Comparison of ENCODE assay signal across 7 mouse cellular contexts in the genomic region with DNA sequence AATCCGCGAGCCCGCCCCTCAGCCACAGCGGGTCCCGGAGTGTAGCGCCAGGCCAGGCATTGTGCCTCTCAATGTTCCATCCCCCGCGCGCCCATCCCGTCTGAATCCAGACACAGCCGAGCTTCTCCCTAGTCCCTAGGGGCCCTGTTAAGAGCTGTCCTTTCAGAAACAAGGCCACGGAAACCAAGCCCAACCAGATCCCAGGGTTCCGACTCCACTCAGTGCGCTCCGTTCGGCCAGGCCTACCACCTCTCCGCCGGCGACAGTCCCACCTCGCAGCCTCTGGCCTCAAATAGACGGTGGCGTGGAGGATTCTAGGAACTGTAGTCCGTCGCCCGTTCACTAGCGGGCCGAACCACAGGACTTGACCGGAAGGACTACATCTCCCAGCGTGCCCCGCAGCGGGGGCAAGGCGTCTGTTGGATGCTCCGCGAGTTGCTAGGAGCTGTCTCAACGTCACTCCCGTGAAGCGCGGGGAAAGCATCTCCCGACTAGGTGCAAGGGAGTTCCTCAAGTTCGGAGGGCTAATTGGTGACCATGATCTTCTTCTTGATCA. TPM values are rescaled to one million over a fixed set of nuclear protein-coding genes. Genes with fewer than 3 reads are reported as not detected.
A peak's percentile ranks its signal among the peaks of the same experiment; 100 is the strongest.
DNase-seq lines count a peak whose midpoint lies in the region; ATAC-seq lines count a peak whose summit lies in the region.

TSS of gene Fbf1 (minus strand) at position 283 of the 556 bp plus-strand sequence.

- peak within 1 kb of the TSS; percentile 95 for H3K9ac ChIP-seq in embryonic facial prominence, embryonic 11.5 days (replicated peaks; ENCODE audit: low read length)
- H3K9ac ChIP-seq in limb, embryonic 11.5 days (ENCODE audit: low read length), result peak within 1 kb of the TSS; percentile 95
- H3K9ac ChIP-seq in midbrain, embryonic 14.5 days (replicated peaks; ENCODE audit: low read length), result peak within 1 kb of the TSS; percentile 89

- H3K9me3 ChIP-seq in embryonic facial prominence, embryonic 11.5 days (replicated peaks; ENCODE audit: control insufficient read depth, low read length), result no peaks in the 10 kb centered on the region
- no peaks in the 10 kb centered on the region for H3K9me3 ChIP-seq in limb, embryonic 11.5 days (ENCODE audit: control insufficient read depth, low read length)
- H3K9me3 ChIP-seq in midbrain, embryonic 14.5 days (ENCODE audit: control insufficient read depth, low read length), result no peaks in the 10 kb centered on the region

- no peaks in the 10 kb centered on the region for H3K27me3 ChIP-seq in embryonic facial prominence, embryonic 11.5 days (ENCODE audit: control insufficient read depth, insufficient read depth, low read length)
- no peaks in the 10 kb centered on the region for H3K27me3 ChIP-seq in limb, embryonic 11.5 days (ENCODE audit: control insufficient read depth, insufficient read depth, low read length)
- no peaks in the 10 kb centered on the region for H3K27me3 ChIP-seq in midbrain, embryonic 14.5 days (ENCODE audit: control insufficient read depth, insufficient read depth, low read length)

- H3K4me3 ChIP-seq in embryonic facial prominence, embryonic 11.5 days (ENCODE audit: low read depth, low read length), result peak within 1 kb of the TSS; percentile 81
- H3K4me3 ChIP-seq in limb, embryonic 11.5 days (ENCODE audit: low read depth, low read length), result peak within 1 kb of the TSS; percentile 79
- H3K4me3 ChIP-seq in midbrain, embryonic 14.5 days (replicated peaks; ENCODE audit: low read depth, low read length), result peak within 1 kb of the TSS; percentile 75

- peak; percentile 97 for DNase-seq in adrenal gland, postnatal 14 days
- DNase-seq in embryonic facial prominence, embryonic 11.5 days (ENCODE audit: low spot score), result peak; percentile 98
- peak; percentile 100 for DNase-seq in heart, adult 11 months
- DNase-seq in kidney, adult 18-20 months, result peak; percentile 94
- peak; percentile 97 for DNase-seq in limb, embryonic 11.5 days (ENCODE audit: low spot score)
- DNase-seq in midbrain, embryonic 14.5 days, result peak; percentile 98
- peak; percentile 87 to 92 for DNase-seq in spleen, adult 18-20 months

- peak; percentile 96 for ATAC-seq in embryonic facial prominence, embryonic 11.5 days (replicated peaks; ENCODE audit: insufficient number of reproducible peaks, low FRiP score, low TSS enrichment, low read depth)
- peak; percentile 94 for ATAC-seq in limb, embryonic 11.5 days (ENCODE audit: insufficient number of reproducible peaks, low FRiP score, low TSS enrichment, low read depth)
- ATAC-seq in midbrain, embryonic 14.5 days (ENCODE audit: low FRiP score, low TSS enrichment), result peak; percentile 93

- no peaks in the 10 kb centered on the region for H3K36me3 ChIP-seq in embryonic facial prominence, embryonic 11.5 days (replicated peaks; ENCODE audit: control insufficient read depth, insufficient read depth, low read depth, low read length)
- H3K36me3 ChIP-seq in limb, embryonic 11.5 days (ENCODE audit: control insufficient read depth, insufficient read depth, low read length), result peaks cover 5% of the 10 kb centered on the region; the same call in 1 of the 2 replicates
- peaks cover 46% of the 10 kb centered on the region for H3K36me3 ChIP-seq in midbrain, embryonic 14.5 days (ENCODE audit: control insufficient read depth, insufficient read depth, low read length)

- peak within 1 kb of the TSS; percentile 89 for H3K27ac ChIP-seq in embryonic facial prominence, embryonic 11.5 days (replicated peaks; ENCODE audit: low read depth, low read length)
- H3K27ac ChIP-seq in limb, embryonic 11.5 days (replicated peaks; ENCODE audit: low read depth, low read length), result peak within 1 kb of the TSS; percentile 85
- H3K27ac ChIP-seq in midbrain, embryonic 14.5 days (replicated peaks; ENCODE audit: low read depth, low read length), result peak within 1 kb of the TSS; percentile 93

- H3K4me2 ChIP-seq in embryonic facial prominence, embryonic 11.5 days (ENCODE audit: low read depth, low read length), result peak within 1 kb of the TSS; percentile 71
- peak within 1 kb of the TSS; percentile 82 for H3K4me2 ChIP-seq in limb, embryonic 11.5 days (ENCODE audit: low read depth, severe bottlenecking)
- H3K4me2 ChIP-seq in midbrain, embryonic 14.5 days (ENCODE audit: low read length), result peak within 1 kb of the TSS; percentile 80

- under 1% methylated on average over 40 of the region's 40 CpGs for WGBS in embryonic facial prominence, embryonic 11.5 days
- WGBS in limb, embryonic 11.5 days, result under 1% methylated on average over 40 of the region's 40 CpGs
- WGBS in midbrain, embryonic 14.5 days, result under 1% methylated on average over 40 of the region's 40 CpGs

- no peaks in the 10 kb centered on the region for H3K4me1 ChIP-seq in embryonic facial prominence, embryonic 11.5 days (ENCODE audit: control insufficient read depth, insufficient read depth, low read length)
- peaks cover 3% of the 10 kb centered on the region; the same call in 1 of the 2 replicates for H3K4me1 ChIP-seq in limb, embryonic 11.5 days (ENCODE audit: control insufficient read depth, insufficient read depth, low read length)
- peaks cover 12% of the 10 kb centered on the region for H3K4me1 ChIP-seq in midbrain, embryonic 14.5 days (ENCODE audit: control insufficient read depth, insufficient read depth, low read length)

RNA-seq across cellular contexts. Expression of gene Fbf1, which starts in this region (rescaled TPM):
- total RNA-seq in adrenal gland, postnatal 14 days (2021), result 28.1 and 31.0 TPM in 2 replicates
- 20.3 and 25.9 TPM in 2 replicates for polyA plus RNA-seq in embryonic facial prominence, embryonic 11.5 days (2014; fragmentation: Nextera tagmentation; extraction: Ambion mirVana)
- polyA plus RNA-seq in limb, embryonic 11.5 days (2014; fragmentation: Nextera tagmentation; extraction: Ambion mirVana), result 28.2 and 35.0 TPM in 2 replicates
- 44.2 and 58.9 TPM in 2 replicates for polyA plus RNA-seq in midbrain, embryonic 14.5 days (2014; fragmentation: Nextera tagmentation; extraction: Ambion mirVana)

Comparison
In these comparisons a context has a peak if more than half of its experiments do, and no peak if none do; other contexts are left out.
1. Peak in every context shown above with its lines: DNase-seq, ATAC-seq, H3K4me3 ChIP-seq and H3K27ac ChIP-seq.